Mouse (Mus musculus): Measurements from ENCODE around the gene Arhgdib.

DNA sequence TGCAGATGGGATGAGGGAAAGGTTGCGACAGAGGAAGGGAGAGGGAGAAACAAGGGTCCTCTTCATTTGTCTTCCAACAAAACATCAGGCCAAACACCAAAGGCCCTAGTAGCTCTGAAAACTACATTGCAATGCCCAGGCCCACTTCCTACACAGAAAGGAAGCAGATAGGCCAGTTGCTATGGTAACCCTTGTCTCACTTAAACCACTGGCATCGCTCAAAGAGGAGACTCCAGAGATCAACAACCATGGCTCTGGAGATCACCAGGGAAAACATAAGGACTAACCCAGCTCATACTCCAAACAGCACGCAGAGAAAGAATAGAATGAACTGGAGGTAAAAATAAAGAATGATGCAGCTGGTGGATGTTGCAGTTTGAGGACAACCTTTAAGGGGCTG is 6.5 kb downstream of the Arhgdib start:
- TF ChIP-seq CTCF (IDR thresholded peaks at IDR 0.05; ENCODE audit: extremely low read depth, insufficient read depth, low read length) (no peak), POLR2A (IDR thresholded peaks at IDR 0.05; ENCODE audit: extremely low read depth, insufficient read depth, low read length) (no peak)
